Mouse (Mus musculus): ENCODE measurements around the gene Trim14.

The Trim14 gene

GRCm38 (mm10) chr4:46526798-46527557 lies 9.0 kb downstream of the Trim14 start:
- no peak for DNase-seq

- no peak for DNase-seq
These were observed 9.7 kb downstream of the Trim14 start for GRCm38 (mm10) chr4:46526226-46526625.

- no peak for DNase-seq
These were observed 12.6 kb downstream of the Trim14 start for GRCm38 (mm10) chr4:46523324-46523723.

- DNase-seq, result no peak
These were observed 14.5 kb downstream of the Trim14 start for GRCm38 (mm10) chr4:46521457-46521856.

- no peak for DNase-seq
These were observed 15.4 kb downstream of the Trim14 start for GRCm38 (mm10) chr4:46520491-46520890.

- DNase-seq, result peak; percentile 75
These were observed 28.0 kb downstream of the Trim14 start for GRCm38 (mm10) chr4:46507736-46508460.

GRCm38 (mm10) chr4:46506801-46507610 lies 28.9 kb downstream of the Trim14 start:
- peak; percentile 96 for DNase-seq

GRCm38 (mm10) chr4:46505361-46506057 lies 30.4 kb downstream of the Trim14 start:
- DNase-seq, result no peak

GRCm38 (mm10) chr4:46503881-46504280 lies 32.1 kb downstream of the Trim14 start:
- DNase-seq, result no peak

- no peak for DNase-seq
These were observed 33.1 kb downstream of the Trim14 start for GRCm38 (mm10) chr4:46502606-46503502.

- no peak for DNase-seq
These were observed 37.0 kb downstream of the Trim14 start for GRCm38 (mm10) chr4:46498976-46499375.

GRCm38 (mm10) chr4:46498511-46498910 lies 37.4 kb downstream of the Trim14 start:
- DNase-seq, result no peak

GRCm38 (mm10) chr4:46497286-46497892 lies 38.6 kb downstream of the Trim14 start:
- peak; percentile 64 for DNase-seq

- no peak for DNase-seq
These were observed 40.4 kb downstream of the Trim14 start for GRCm38 (mm10) chr4:46495543-46495942.

- no peak for DNase-seq
These were observed 42.9 kb downstream of the Trim14 start for GRCm38 (mm10) chr4:46493071-46493470.

GRCm38 (mm10) chr4:46489028-46489925 lies 46.7 kb downstream of the Trim14 start, which contains the start of gene Nans:
TSS of gene Nans (plus strand) at chr4:46489248.
- DNase-seq, result peak; percentile 96

- no peak for DNase-seq
These were observed 48.6 kb downstream of the Trim14 start for GRCm38 (mm10) chr4:46487348-46487747.

- DNase-seq, result no peak
These were observed 50.1 kb downstream of the Trim14 start for GRCm38 (mm10) chr4:46485696-46486417.

GRCm38 (mm10) chr4:46479081-46479480 lies 56.9 kb downstream of the Trim14 start:
- DNase-seq, result no peak
